Mouse (Mus musculus) ES-E14 (cell line): Measurements from ENCODE around the gene Rap1a.

Source experiments
- CHD2 ChIP-seq: IDR thresholded peaks from 2 replicates; pipeline ENCODE4 v1.6.1; 2014; ENCODE audit warnings: mild to moderate bottlenecking, low read depth, low read length, inconsistent platforms
- HCFC1 ChIP-seq: IDR thresholded peaks from 2 replicates; pipeline ENCODE4 v1.6.1; 2012; ENCODE audit warnings: low read length, inconsistent platforms, borderline replicate concordance; ENCODE audit not compliant: insufficient read depth
- ZC3H11A ChIP-seq: IDR thresholded peaks from 2 replicates; pipeline ENCODE4 v1.6.1; 2012; ENCODE audit warnings: low read depth, mild to moderate bottlenecking, inconsistent platforms, low read length, borderline replicate concordance
- ZNF384 ChIP-seq: IDR thresholded peaks from 2 replicates; pipeline ENCODE4 v1.6.1; 2012; ENCODE audit warnings: low read depth, low read length, inconsistent platforms

GRCm38 (mm10) chr3:105703571-105703970 lies 97.6 kb downstream of the Rap1a start:
- TF ChIP-seq CHD2 (no peak), HCFC1 (no peak), ZNF384 (no peak), ZC3H11A (no peak)
